Mouse (Mus musculus) brain, adult 2 months (tissue): Measurements from ENCODE around the gene Scarf1.

Experiments
- DNase-seq: peaks from one replicate; pipeline ENCODE4 v3.0.0; 2011; ENCODE audit warnings: low read depth, low spot score

Gene Scarf1

GRCm38 (mm10) chr11:75563851-75564548 is 50.7 kb downstream of the Scarf1 start:
- DNase-seq, result peak; percentile 69

GRCm38 (mm10) chr11:75565849-75566248 is 52.5 kb downstream of the Scarf1 start:
- peak; percentile 93 for DNase-seq

- DNase-seq, result peak; percentile 51
Measured at GRCm38 (mm10) chr11:75566276-75567196, 53.2 kb downstream of the Scarf1 start.

- peak; percentile 89 for DNase-seq
Measured at GRCm38 (mm10) chr11:75567346-75568114, 54.2 kb downstream of the Scarf1 start.

- no peak for DNase-seq
Measured at GRCm38 (mm10) chr11:75568115-75568511, 54.8 kb downstream of the Scarf1 start.

GRCm38 (mm10) chr11:75568962-75569361 is 55.6 kb downstream of the Scarf1 start:
- DNase-seq, result no peak

GRCm38 (mm10) chr11:75570375-75571125 is 57.2 kb downstream of the Scarf1 start:
- peak; percentile 92 for DNase-seq

- peak; percentile 84 for DNase-seq
Measured at GRCm38 (mm10) chr11:75571126-75571990, 58.0 kb downstream of the Scarf1 start.

- peak; percentile 68 for DNase-seq
Measured at GRCm38 (mm10) chr11:75572301-75572791, 59.0 kb downstream of the Scarf1 start.

GRCm38 (mm10) chr11:75572854-75573650 is 59.7 kb downstream of the Scarf1 start:
- peak; percentile 98 for DNase-seq

- no peak for DNase-seq
Measured at GRCm38 (mm10) chr11:75574378-75575123, 61.2 kb downstream of the Scarf1 start.

- no peak for DNase-seq
Measured at GRCm38 (mm10) chr11:75575560-75576123, 62.3 kb downstream of the Scarf1 start.
